Mouse (Mus musculus) stomach, embryonic 14.5 days (tissue): ENCODE measurements around the gene Flt4. TPM values are rescaled to one million over a fixed set of nuclear protein-coding genes. Genes with fewer than 3 reads are reported as not detected.

Experiments
- ATAC-seq: fragments of 200-750 bp; cut with Nextera tagmentation; 2 replicates; pipeline ENCODE4 v1.8.0; 2017; ENCODE audit warnings: low read depth, moderate TSS enrichment; ENCODE audit not compliant: insufficient number of reproducible peaks, insufficient read depth, low FRiP score
- H3K27ac ChIP-seq: fragments of 300-500 bp; sonication (generic); 2 replicates; pipeline ENCODE4 v1.5.1; 2014; ENCODE audit warnings: mild to moderate bottlenecking, low read length, moderate library complexity, mixed read lengths
- H3K27me3 ChIP-seq: fragments of 300-500 bp; sonication (generic); 2 replicates; pipeline ENCODE4 v1.6.1; 2014; ENCODE audit warnings: low read length, control low read depth, mixed read lengths; ENCODE audit not compliant: control insufficient read depth, insufficient read depth
- H3K36me3 ChIP-seq: fragments of 300-500 bp; sonication (generic); 2 replicates; pipeline ENCODE4 v1.6.1; 2014; ENCODE audit warnings: mild to moderate bottlenecking, control low read depth, low read length, moderate library complexity, mixed read lengths; ENCODE audit not compliant: control insufficient read depth, insufficient read depth
- H3K4me1 ChIP-seq: fragments of 300-500 bp; sonication (generic); 2 replicates; pipeline ENCODE4 v1.6.1; 2014; ENCODE audit warnings: low read length, control low read depth, mixed read lengths; ENCODE audit not compliant: control insufficient read depth, insufficient read depth
- H3K4me2 ChIP-seq: fragments of 300-500 bp; sonication (generic); replicated peaks from 2 replicates; pipeline ENCODE4 v1.6.1; 2014; ENCODE audit warnings: low read depth, low read length, control low read depth
- H3K4me3 ChIP-seq: fragments of 300-500 bp; sonication (generic); 2 replicates; pipeline ENCODE4 v1.5.1; 2014; ENCODE audit warnings: low read depth, low read length, control low read depth
- H3K9ac ChIP-seq: fragments of 300-500 bp; sonication (generic); replicated peaks from 2 replicates; pipeline ENCODE4 v1.6.1; 2014; ENCODE audit warnings: low read depth, mild to moderate bottlenecking, control low read depth, low read length, moderate library complexity, mixed read lengths
- H3K9me3 ChIP-seq: fragments of 300-500 bp; sonication (generic); 2 replicates; pipeline ENCODE4 v1.6.1; 2016; ENCODE audit warnings: low read depth, low read length, control low read depth; ENCODE audit not compliant: control insufficient read depth
- whole genome bisulfite sequencing: fragments of 180-500 bp; shearing (Covaris S2); extraction: QIAGEN DNeasy Blood & Tissue Kit; methylation state at CpG from one replicate; pipeline ENCODE4 v1.1.7; 2014; 5-methylcytosine and 5-hydroxymethylcytosine counted together
- polyA plus RNA-seq: library from polyadenylated mRNA; unstranded; fragments of >200 nt; fragmentation: Nextera tagmentation; extraction: Ambion mirVana; gene quantifications from 2 replicates; pipeline ENCODE4 v1.2.1, GENCODE M21; 2014

The Flt4 gene
- polyA plus RNA-seq, 1 experiment from 2014 or later, result 7.4 TPM

- WGBS, result 75% methylated on average over 2 of the region's 2 CpGs
- no peak overlapping the region for H3K9ac ChIP-seq
These were observed 23.2 kb downstream of the Flt4 start for GRCm38 (mm10) chr11:49632256-49632655.

GRCm38 (mm10) chr11:49634101-49634500 lies 25.0 kb downstream of the Flt4 start:
- peak; percentile 25; the same call in 1 of the 2 replicates for ATAC-seq
- Histone ChIP-seq H3K4me1 (0 out of 2 replicates have a peak, but pooled peaks cover 6% of the 10 kb centered on the region), H3K9ac (no peak overlapping the region), H3K36me3 (no peaks in the 10 kb centered on the region), H3K4me2 (peak overlapping the region; percentile 29), H3K27me3 (peaks cover 29% of the 10 kb centered on the region), H3K9me3 (no peaks in the 10 kb centered on the region), H3K27ac (no peak overlapping the region), H3K4me3 (peak overlapping the region; percentile 8; the same call in 1 of the 2 replicates)
- 13% methylated on average over 22 of the region's 22 CpGs for WGBS

More at GRCm38 (mm10) chr11:49632256-49632655, 23.2 kb downstream of the Flt4 start:
- no peak for ATAC-seq
- H3K9me3 ChIP-seq, result no peaks in the 10 kb centered on the region
- 0 out of 2 replicates have a peak, but pooled peaks cover 6% of the 10 kb centered on the region for H3K4me1 ChIP-seq
- H3K27me3 ChIP-seq, result peaks cover 29% of the 10 kb centered on the region
- no peak overlapping the region for H3K4me2 ChIP-seq
- H3K36me3 ChIP-seq, result no peaks in the 10 kb centered on the region
- no peak overlapping the region for H3K4me3 ChIP-seq
- H3K27ac ChIP-seq, result no peak overlapping the region

GRCm38 (mm10) chr11:49635671-49636070 lies 26.6 kb downstream of the Flt4 start:
- 0 out of 2 replicates have a peak, but pooled peaks cover 6% of the 10 kb centered on the region for H3K4me1 ChIP-seq
- H3K9me3 ChIP-seq, result no peaks in the 10 kb centered on the region
- peaks cover 29% of the 10 kb centered on the region for H3K27me3 ChIP-seq
- no peak overlapping the region for H3K4me3 ChIP-seq
- no peak for ATAC-seq
- no peak overlapping the region for H3K27ac ChIP-seq
- H3K4me2 ChIP-seq, result no peak overlapping the region
- no peak overlapping the region for H3K9ac ChIP-seq
- no peaks in the 10 kb centered on the region for H3K36me3 ChIP-seq
- 73% methylated on average over 6 of the region's 6 CpGs for WGBS

GRCm38 (mm10) chr11:49636449-49636848 lies 27.4 kb downstream of the Flt4 start:
- no peak overlapping the region for H3K27ac ChIP-seq
- ATAC-seq, result no peak
- no peak overlapping the region for H3K9ac ChIP-seq
- no peak overlapping the region for H3K4me3 ChIP-seq
- H3K27me3 ChIP-seq, result peaks cover 29% of the 10 kb centered on the region
- no peaks in the 10 kb centered on the region for H3K9me3 ChIP-seq
- H3K36me3 ChIP-seq, result no peaks in the 10 kb centered on the region
- no peak overlapping the region for H3K4me2 ChIP-seq
- 0 out of 2 replicates have a peak, but pooled peaks cover 6% of the 10 kb centered on the region for H3K4me1 ChIP-seq
- WGBS, result 7% methylated on average over 11 of the region's 11 CpGs

GRCm38 (mm10) chr11:49645677-49646076 lies 36.6 kb downstream of the Flt4 start:
- H3K9ac ChIP-seq, result no peak overlapping the region
- WGBS, result 58% methylated on average over 8 of the region's 8 CpGs
- no peak for ATAC-seq

GRCm38 (mm10) chr11:49650113-49650993 lies 41.3 kb downstream of the Flt4 start:
- no peak for ATAC-seq
- WGBS, result 52% methylated on average over 18 of the region's 18 CpGs
- peaks cover 2% of the 10 kb centered on the region; the same call in 1 of the 2 replicates for H3K4me1 ChIP-seq

More at GRCm38 (mm10) chr11:49645677-49646076, 36.6 kb downstream of the Flt4 start:
- Histone ChIP-seq H3K4me2 (no peak overlapping the region), H3K4me1 (0 out of 2 replicates have a peak, but pooled peaks cover under 1% of the 10 kb centered on the region), H3K4me3 (no peak overlapping the region), H3K27ac (no peak overlapping the region), H3K27me3 (no peaks in the 10 kb centered on the region), H3K36me3 (no peaks in the 10 kb centered on the region), H3K9me3 (no peaks in the 10 kb centered on the region)

GRCm38 (mm10) chr11:49650994-49651761 lies 42.1 kb downstream of the Flt4 start:
- H3K9me3 ChIP-seq, result no peaks in the 10 kb centered on the region
- 62% methylated on average over 16 of the region's 16 CpGs for WGBS
- no peak for ATAC-seq
- H3K27me3 ChIP-seq, result no peaks in the 10 kb centered on the region
- H3K4me2 ChIP-seq, result no peak overlapping the region
- H3K9ac ChIP-seq, result no peak overlapping the region
- no peaks in the 10 kb centered on the region for H3K36me3 ChIP-seq
- H3K4me3 ChIP-seq, result no peak overlapping the region
- H3K4me1 ChIP-seq, result peaks cover 2% of the 10 kb centered on the region; the same call in 1 of the 2 replicates
- no peak overlapping the region for H3K27ac ChIP-seq

More at GRCm38 (mm10) chr11:49650113-49650993, 41.3 kb downstream of the Flt4 start:
- no peak overlapping the region for H3K27ac ChIP-seq
- H3K9me3 ChIP-seq, result no peaks in the 10 kb centered on the region
- H3K4me3 ChIP-seq, result no peak overlapping the region
- H3K9ac ChIP-seq, result no peak overlapping the region
- no peak overlapping the region for H3K4me2 ChIP-seq
- no peaks in the 10 kb centered on the region for H3K36me3 ChIP-seq
- no peaks in the 10 kb centered on the region for H3K27me3 ChIP-seq

GRCm38 (mm10) chr11:49651762-49652322 lies 42.8 kb downstream of the Flt4 start:
- WGBS, result 80% methylated on average over 10 of the region's 10 CpGs
- Histone ChIP-seq H3K9ac (no peak overlapping the region), H3K36me3 (no peaks in the 10 kb centered on the region), H3K27me3 (no peaks in the 10 kb centered on the region), H3K4me3 (no peak overlapping the region), H3K4me2 (no peak overlapping the region), H3K4me1 (peaks cover 2% of the 10 kb centered on the region; the same call in 1 of the 2 replicates), H3K27ac (no peak overlapping the region), H3K9me3 (no peaks in the 10 kb centered on the region)
- ATAC-seq, result no peak
